Mouse (Mus musculus): ENCODE results near the gene Sox6.
A peak's percentile ranks its signal among the peaks of the same experiment; 100 is the strongest.

Sox6 gene

DNA sequence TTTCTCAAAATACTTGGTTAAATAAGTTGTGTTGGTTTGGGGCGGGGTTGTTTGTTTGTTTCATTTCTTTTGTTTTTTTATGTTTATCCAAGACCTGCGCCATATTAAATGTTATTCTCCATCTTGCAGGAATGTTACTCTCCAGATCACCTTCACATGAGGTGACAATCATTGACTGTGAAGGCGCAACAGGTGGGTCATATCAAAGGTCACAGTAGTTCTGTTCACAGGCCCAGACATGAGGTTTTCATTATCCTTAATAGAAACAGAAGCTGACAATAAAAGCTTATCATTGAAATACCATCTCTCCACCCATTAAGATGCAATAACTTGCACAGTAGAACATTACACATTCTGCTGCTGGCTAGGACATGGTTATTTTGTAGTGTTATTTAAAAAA is 54.5 kb downstream of the Sox6 start:
- DNase-seq: no peak

DNA sequence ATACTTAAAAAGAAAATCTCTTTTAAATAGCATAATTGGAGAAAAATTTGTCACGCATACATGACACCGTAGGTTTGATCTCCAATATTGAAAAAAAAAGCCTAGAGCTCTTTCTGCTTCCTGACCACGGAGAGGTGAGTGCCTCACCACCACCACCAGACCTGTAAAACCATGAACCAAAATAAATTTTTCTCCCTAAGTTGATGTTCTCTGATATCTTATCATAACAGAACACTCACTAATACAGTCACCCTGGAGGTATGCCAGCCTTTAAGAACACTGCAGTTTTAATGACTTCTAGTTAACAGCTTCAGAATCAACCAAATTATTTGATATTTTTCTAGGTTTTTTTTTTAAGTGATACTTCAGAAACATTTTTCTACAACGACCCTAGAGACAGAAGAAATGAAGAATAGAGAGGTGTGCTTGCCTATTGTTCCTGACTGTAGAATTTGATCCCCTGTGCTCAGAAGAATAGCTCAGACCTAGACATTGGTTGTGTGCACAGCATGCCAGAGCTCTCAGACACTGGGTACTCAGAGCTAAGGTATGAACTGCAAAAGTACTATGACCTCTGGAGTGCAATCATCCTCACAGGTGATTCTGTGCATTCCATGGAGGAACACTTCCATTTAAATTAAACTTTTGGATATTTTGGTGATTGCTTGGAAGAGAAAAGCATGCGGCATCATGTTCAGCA is 58.6 kb downstream of the Sox6 start:
- no peak for DNase-seq

DNA sequence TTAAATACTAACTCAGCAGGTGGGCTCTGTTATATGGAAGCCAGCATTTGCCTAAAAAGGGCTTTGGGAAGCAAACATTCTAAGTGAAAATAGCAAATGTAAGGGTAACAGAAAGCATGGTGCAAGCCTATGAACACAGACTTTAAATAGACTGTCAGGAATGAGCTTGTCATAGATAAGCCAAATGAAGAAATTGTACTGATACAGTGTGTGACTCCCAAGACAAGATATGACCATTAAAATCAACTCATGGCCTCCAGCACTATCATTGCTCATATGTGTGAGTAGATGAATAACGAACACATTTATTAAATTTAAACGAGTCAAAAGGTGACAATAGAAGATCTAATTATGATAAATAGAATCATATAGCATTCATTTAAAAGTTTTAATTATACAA is 64.1 kb downstream of the Sox6 start:
- no peak for DNase-seq

DNA sequence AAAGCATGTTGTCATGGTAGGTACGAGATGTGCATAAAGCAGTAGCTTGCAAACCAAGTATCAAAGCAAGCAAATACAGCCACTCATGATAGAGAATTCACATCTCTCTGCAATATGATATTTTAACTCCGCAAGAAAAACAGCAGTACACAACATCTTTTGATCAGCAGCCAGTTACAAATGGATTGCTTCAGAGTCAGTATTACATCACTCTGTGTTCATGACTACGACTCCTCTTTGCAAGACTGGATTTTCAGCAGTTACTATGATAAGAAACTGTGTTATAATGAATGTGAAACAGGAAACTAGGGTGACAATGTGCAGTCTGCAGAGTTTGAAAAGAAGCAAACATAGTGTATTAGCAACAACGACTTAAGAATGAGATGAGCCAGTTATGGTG is 71.4 kb downstream of the Sox6 start:
- DNase-seq: peak in 1 of 2 experiments; percentile 6

DNA sequence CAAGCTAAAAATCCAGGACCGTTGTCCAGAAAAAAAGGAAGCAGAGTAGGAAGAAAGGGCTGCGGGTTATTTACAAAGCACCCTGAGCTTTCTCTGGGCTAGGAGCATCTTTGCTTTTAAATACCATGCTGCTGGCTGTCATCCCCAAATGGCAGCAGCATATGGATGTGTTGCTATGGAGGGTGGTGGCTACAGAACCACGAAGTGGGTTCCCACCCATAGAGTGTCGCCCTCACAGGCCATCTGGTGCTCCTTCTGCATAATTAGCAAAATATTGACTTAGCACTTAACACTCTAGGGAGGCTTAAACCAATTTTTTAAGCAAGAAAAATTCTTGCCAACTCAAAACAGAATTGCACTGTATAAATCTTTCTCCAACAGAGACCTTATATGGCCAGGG is 72.4 kb downstream of the Sox6 start:
- no peak for DNase-seq

DNA sequence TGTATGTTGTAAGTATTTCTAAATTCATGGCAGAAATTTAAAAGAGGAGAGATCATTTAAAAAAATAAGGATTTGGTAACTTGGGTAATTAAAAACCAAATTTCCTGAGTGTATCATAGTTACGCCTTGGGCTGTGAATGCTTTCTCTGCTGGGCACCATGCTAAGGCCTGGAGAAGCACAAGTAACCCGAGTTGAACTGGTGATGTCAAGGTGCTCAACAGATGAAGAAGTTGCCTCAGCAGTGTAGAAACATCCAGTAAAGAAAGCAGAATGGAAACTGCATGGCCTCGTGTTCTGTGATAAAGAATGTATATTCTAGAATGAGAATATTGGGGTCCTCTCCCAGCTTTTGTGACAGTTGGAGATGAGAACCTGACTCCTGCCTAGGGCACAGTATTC is 85.5 kb downstream of the Sox6 start:
- no peak for DNase-seq

DNA sequence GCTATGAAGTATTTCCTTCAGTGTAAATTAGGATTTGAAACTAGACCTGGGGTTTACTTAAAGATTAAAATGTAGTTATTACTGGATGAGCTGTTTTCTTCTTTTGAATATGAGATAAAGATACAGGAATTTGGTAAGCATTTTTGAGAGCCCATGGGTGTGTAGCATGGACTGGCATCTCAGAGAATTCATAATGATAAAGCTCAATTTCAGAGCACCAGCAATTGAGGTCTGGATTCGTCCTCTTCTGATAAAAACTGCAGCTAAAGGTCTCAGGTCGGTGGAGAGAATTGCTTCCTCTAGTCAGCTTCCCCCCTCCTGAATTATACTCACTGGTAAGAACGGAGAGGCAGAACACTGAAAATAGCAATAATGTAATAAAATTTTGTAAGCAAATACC is 86.4 kb downstream of the Sox6 start:
- DNase-seq: no peak

DNA sequence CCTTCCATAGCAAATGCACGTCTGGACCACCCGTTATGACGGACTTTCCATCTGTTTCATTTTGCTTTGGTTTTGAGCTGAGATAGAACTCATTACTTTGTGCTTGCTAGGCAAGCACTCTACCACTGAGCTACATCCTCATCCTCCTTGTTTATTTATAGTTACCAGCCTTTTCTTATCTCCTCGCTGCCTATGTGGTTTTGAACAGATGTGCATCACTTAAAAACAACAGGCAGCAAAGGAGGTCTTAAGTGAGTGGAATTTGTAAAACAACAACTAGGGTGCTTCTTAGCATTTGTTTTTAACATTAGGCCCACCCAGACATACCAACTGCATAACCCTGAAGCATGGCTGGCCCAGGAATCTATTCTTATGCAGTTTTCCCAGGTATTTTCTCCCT is 86.9 kb downstream of the Sox6 start:
- no peak for DNase-seq

DNA sequence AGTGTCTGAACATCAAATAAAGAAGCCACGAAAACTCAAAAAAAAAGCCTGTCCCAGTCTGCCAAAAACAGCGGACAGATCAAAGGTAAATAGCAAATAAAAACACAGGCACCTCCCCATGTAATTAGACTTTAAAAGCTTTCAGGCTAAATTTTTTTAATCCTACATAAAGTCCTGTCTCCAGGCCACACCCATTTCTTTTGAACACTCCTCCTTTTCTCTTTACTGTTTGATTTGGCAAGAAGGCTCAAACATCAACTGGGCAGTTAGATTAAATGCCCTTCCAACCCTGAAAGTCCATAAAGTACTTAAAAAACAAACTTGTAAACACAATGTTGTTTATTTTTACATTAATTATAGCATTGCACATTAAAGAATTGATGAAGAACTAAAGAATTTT is 90.7 kb downstream of the Sox6 start:
- DNase-seq: no peak

DNA sequence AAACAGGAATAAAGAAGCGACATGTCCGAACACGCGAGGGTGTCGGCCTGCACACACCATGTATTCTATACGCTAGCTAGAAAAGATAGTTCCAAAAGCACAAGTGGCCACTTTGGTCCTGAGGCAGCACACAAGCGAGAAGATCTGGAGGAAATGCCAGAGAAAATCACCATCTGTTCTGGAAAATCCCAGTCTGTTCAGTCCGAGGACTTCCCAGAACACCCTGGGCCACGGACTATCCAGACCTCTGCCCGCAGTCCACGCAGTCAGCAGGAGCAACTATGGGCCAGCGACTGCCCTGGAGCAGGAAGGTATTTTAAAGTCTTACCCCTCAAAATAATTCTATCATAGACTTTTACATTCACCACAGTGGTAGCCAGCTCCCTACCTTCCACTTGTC is 92.0 kb downstream of the Sox6 start:
- no peak for DNase-seq

DNA sequence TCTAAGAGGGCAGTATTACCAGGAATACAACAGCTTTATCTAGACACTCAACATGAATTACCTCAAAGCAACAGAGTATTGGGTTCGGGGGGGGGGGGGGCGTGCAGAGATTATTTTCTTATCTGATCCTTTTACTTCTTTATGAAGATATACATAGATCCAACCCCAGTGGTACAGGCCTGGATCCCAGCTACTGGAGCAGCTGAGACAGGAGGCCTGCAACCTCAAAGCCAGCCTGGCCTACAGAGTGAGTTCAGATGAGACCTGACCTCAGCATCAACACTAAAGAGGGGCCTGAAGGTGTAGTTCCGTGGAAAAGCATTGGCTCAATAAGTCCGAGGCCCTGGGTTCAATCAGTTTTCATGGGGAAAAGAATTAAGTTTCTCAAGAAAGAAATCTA is 93.1 kb downstream of the Sox6 start:
- no peak for DNase-seq

DNA sequence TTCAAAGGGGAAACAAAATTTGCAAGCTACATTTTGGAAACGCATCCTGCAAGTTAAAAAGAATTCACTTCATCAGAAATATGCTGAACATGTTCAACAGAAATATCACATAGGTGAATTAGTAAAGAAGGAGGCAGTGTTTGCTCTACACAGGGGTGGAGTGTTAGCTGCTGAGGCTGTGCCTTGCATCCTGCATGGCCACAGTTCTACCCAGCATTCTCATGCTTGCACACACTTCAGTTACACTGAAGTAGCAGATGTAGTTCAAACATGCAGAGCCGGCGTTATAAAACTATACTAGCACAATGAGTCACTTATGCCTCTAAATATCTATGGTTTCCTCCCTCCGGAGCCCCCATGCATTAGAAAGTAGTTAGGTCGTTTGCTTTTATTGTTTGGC is 94.3 kb downstream of the Sox6 start:
- no peak for DNase-seq

DNA sequence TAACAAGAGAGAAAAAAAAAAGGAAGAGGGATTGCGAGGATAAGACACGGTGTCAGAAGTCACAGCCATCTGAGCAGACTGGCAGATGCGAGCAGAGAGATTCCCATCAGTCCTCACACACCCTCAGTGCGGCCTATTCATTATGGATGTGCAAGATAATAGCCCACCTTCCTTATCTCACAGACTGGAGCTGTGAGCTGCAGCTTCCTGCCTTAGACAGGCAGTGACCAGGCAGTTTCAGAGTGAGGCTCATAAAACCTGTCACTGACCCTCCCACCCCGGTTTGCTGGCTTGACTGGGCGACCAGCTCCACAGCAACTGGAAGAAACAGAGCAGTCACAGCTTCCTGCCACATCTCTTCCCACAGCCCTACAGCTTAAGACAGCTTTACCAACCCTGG is 96.8 kb downstream of the Sox6 start:
- no peak for DNase-seq

DNA sequence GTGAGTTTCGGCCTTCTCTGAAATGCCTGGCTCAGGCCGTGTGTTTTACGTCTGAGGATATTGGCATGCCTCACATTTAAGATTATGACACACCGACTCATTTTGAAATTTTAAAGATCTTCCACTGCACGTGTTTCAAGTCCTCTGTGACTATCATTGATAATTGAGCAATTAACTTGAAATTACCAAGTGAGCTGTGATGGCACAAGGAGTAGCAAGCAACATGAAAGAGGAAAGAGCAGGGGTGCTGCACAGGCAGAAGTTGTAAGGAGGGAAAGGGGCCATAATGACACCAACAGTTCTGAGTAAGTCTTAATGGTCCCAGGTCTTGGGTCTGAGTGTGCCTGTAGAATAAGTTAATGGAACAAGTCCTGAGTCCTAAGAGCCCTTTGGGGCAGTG is 99.3 kb downstream of the Sox6 start:
- DNase-seq: no peak

DNA sequence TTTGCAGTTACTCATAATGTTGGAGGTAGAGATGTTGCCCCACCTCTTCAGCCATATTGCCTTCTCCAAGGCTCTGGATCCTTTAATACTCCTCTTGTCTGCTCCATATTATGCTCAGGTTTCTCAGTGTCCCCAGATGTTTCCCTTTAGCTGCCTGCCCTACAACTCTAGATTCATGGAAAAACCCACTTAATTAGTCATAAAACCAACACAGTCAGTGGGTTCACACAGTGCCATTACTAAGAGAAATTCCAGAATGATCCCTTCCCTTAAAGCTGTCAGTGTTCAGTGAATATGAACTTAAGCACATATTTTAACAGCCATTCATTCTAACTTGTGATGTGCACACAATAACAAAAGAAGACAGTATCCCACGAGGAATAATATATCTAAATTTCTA is 101.7 kb downstream of the Sox6 start:
- no peak for DNase-seq

DNA sequence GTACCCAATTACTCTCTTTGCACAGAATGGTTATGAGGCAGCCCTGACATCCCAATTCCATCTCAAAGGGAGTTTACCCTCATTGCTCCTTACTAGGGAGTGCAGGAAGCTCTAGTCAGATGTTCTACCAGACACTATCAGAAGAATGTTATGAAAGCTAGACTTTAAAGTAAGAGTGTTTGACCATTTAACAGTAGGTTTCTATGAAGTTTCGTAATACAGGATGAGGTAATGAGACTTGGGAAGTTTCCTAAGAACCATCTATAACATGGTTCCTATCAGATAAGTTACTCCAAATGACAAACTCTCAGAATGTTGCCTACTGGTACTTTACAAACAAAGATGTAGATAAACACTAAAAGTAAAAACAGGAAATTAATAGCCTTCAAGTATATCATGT is 123.3 kb downstream of the Sox6 start:
- DNase-seq: no peak

DNA sequence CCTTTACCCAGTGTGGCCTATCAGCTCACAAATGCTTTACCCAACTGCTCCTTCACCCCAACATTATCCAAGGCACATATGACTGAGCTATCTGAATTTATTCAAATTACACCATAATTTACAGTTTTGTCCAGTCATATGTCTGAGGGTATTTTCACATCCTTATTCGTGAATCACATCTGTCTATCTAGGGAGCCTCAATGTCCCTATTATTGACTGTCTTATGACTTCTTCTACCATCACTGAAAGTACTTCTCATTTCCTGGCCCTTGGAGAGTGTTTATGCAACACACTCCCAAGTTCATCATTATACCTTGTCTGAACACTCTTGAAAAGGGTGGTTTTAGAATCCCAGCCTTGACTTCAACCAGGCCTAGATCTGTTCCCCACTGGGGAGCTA is 128.3 kb downstream of the Sox6 start:
- DNase-seq: no peak

DNA sequence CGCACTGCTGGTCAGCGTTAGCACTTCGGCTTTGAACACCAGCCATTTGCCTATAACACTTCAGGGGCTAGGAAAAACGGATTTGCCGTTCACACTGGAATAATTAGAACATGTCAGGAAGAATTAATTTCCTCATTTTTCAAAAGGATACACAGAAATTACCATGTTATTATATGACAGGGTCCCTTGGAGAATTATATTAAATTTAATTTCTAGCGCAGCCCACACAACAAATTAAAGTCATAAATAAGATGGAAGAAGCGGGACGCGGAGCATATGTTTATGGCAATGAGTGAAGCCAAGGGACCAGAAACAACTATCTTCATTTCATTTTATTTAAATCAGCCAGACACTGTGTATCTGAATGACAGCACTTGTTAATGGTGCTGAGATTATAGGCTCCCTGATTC is 133.8 kb downstream of the Sox6 start:
- no peak for DNase-seq

DNA sequence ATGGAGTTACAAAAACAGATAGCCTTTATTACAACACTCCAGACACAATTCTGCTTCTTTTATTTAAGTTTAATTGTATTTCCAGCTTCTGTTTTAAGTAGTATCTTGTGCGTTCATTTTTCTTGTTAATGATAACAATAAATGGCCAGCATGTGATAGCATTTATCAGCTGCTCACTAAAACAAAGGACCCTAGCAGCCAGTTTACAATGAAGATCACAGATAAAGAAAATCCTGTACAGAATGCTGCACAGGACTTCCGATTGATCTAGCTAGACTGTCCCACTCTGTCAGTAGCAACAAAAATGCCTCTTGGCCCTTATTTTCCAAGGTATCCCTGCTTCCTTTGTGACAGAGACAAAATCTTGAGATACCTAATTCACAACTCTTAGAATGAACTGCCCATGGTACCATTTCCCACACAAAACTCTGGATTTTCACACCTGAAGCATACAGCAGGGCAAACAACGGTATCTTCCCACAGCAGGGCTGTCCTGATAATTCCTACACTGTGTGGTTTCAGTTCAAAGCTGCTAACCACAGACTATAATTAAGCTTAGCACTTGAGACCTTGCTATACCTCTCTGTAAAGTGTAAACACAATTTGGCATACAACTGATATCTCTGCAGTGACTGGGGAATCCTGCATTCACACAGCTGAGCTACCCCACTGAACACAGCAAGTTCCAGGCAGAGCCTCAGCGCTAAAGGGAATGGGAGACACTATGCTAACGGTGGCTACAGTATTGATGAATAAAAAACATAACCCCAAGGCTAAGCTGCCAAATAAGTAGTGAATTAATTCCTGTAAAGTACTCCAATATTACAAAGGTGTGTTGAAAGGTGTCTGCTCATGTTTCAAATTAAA is 134.4 kb downstream of the Sox6 start:
- DNase-seq: no peak

DNA sequence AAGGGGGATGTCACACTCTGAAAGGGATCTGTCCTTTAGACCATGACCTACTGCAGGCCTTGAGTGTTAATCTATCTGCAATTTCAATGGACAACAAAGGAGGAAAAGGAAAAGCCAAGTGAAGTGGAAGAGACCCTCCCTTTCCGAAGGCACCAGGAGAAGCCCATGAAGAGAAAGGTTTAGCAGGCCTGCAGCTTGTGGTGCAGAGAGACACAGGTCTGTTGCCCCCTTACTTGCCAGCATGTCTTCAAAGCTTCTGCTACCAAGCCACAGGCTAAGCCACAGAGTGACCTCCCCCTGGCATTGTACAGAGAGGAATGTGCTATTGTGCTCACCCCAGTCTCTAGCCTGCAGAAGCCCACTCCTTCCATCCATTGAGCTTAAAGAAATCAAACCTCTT is 135.2 kb downstream of the Sox6 start:
- no peak for DNase-seq

DNA sequence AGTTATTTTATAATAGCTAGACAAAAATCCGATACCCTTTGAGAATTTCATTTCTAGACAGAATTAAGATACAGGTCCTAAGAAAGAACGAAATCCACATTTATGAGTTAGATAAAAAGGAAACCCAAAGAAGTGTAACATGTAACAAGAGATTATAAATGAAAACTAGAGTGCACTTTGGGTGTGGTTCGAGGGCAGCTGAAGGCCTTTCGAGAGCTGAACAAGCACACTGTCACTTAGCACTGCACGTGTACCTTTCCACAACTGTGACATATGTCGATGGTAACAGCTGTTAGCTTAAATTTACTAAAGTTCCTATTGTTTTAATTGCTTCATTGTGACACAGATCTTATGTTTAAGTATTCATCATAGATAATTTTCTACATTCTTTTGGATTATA is 142.8 kb downstream of the Sox6 start:
- no peak for DNase-seq

DNA sequence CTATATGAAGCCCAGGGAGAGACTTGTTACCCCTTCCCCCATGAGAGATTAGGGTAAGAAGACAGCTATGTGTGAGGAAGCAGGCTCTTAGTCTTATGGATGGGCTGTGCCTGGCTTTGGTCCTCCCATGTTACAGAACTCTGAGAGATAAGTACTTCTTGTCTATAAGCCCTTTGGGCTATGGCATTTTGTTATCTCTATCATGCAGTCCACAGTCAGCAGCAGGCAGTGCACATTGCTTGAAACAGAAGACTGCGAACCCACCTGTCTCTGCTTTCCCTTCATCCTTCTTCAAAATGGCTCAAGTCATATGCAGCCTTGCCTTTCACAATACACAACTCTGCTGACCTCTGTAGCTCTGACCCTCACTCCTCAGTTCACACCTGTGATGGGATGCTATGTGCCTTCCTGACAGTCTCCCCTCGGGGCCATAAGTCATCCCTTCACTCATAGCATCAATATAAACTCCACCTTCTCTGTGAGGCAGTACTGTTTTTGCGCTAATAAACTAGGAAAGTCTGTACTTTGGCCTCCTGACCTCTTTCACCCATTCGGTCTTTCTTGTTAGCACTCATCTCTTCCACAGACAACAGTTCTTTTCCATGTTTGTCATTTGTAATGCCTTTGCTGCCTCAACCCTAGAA is 143.4 kb downstream of the Sox6 start:
- no peak for DNase-seq

DNA sequence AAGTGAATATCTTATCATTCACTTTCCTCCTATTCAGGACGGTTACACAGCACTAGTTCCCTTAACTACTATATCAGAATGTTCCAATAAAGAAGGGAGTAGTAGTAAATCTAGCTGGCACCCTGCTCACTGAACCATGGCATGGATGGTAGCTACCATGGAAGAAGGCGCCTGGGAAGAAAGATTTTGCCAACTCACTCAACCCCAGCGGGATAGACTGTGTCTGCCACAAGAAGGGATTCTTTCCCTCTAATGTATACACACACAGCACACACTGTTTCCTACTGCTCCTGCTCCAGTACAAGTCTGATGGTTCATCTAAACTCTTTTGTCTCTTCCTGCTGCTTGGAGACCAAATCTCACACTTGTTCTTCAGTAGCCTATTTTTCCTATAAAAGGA is 147.1 kb downstream of the Sox6 start:
- no peak for DNase-seq

DNA sequence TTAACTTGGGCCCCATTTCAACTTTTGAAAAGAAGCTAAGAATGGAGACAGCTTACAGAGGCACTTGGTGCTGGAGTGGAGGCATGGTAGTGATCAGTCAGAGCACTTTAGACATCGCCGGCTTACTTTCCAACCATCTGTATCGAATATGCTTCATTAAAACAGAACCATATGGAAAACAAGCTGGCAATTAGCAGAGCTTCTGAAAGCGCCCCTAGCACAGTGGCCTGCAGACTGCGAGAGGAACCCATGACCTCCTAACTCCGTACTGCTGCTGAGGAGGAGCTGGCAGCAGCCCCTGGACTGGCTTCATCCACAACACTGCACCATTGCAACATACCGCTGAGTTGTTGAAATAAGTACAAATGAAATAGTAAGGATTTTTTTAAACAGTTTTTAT is 148.7 kb downstream of the Sox6 start:
- DNase-seq: peak; percentile 6 to 8
